Mouse (Mus musculus): ENCODE measurements around the gene Rab15. TPM values are rescaled to one million over a fixed set of nuclear protein-coding genes. Genes with fewer than 3 reads are reported as not detected.

The Rab15 gene
- polyA plus RNA-seq, 1 experiment from 2014 or later: 8.7 TPM

DNA sequence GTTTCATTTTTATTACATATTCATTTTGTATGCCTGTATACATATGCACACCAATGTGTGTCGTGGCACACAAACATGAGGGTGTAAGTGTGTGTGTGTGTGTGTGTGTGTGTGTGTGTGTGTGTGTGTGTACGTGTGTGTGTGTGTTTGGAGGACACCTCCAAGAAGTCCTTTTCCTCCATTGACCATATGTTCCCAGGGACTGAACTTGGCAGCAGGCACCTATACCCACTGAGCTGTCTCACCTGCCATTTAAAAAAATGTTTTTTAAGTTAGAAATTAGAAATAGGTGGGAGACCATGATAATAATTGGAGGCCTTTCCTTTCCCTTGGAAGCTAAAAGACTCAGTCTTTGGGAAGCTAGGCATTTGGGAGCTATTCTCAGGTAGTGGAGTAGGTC, 8.6 kb downstream of the Rab15 start:
- no peak overlapping the region for H3K27ac ChIP-seq (replicated peaks; ENCODE audit: low read depth, low read length)
- no peak for ATAC-seq (ENCODE audit: insufficient number of reproducible peaks, low FRiP score, low TSS enrichment, low read depth)
- no peak for DNase-seq (ENCODE audit: low spot score)

DNA sequence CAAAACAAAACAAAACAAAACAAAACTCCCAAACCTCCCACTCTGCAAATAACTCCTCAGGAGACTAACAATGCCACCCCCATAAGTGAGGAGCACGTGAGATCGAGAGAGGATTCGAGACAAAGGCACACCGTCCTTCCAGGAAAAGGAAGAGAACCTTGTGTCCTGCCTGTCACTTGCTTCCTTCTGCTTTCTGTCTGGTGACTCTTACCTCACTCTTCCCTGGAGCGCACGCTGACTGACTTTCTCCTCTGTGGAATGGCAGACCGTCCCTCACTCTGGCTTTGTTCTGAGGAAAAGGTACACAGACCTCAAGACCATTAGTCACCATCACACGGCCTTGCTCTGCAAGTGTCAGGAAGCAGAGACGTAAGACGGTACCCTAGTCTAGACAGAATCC, 9.2 kb downstream of the Rab15 start:
- Histone ChIP-seq H3K36me3 (ENCODE audit: control insufficient read depth, insufficient read depth, low read length) (no peaks in the 10 kb centered on the region), H3K4me3 (ENCODE audit: low read depth, low read length) (no peak overlapping the region), H3K27me3 (ENCODE audit: control insufficient read depth, insufficient read depth, low read length) (no peaks in the 10 kb centered on the region), H3K27ac (replicated peaks; ENCODE audit: low read depth, low read length) (no peak overlapping the region), H3K4me1 (ENCODE audit: control insufficient read depth, insufficient read depth, low read length) (no peaks in the 10 kb centered on the region), H3K9ac (ENCODE audit: low read length) (no peak overlapping the region), H3K4me2 (ENCODE audit: low read depth, severe bottlenecking) (no peak overlapping the region), H3K9me3 (ENCODE audit: control insufficient read depth, low read length) (no peaks in the 10 kb centered on the region)
- 72% methylated on average over 10 of the region's 10 CpGs for WGBS
- ATAC-seq (ENCODE audit: insufficient number of reproducible peaks, low FRiP score, low TSS enrichment, low read depth) (no peak), DNase-seq (ENCODE audit: low spot score) (no peak)

More for the DNA sequence above, 8.6 kb downstream of the Rab15 start:
- no peaks in the 10 kb centered on the region for H3K27me3 ChIP-seq (ENCODE audit: control insufficient read depth, insufficient read depth, low read length)
- 83% methylated on average over 2 of the region's 2 CpGs for WGBS
- no peak overlapping the region for H3K9ac ChIP-seq (ENCODE audit: low read length)
- no peak overlapping the region for H3K4me3 ChIP-seq (ENCODE audit: low read depth, low read length)
- H3K4me2 ChIP-seq (ENCODE audit: low read depth, severe bottlenecking): no peak overlapping the region
- H3K36me3 ChIP-seq (ENCODE audit: control insufficient read depth, insufficient read depth, low read length): no peaks in the 10 kb centered on the region
- no peaks in the 10 kb centered on the region for H3K9me3 ChIP-seq (ENCODE audit: control insufficient read depth, low read length)
- H3K4me1 ChIP-seq (ENCODE audit: control insufficient read depth, insufficient read depth, low read length): no peaks in the 10 kb centered on the region

DNA sequence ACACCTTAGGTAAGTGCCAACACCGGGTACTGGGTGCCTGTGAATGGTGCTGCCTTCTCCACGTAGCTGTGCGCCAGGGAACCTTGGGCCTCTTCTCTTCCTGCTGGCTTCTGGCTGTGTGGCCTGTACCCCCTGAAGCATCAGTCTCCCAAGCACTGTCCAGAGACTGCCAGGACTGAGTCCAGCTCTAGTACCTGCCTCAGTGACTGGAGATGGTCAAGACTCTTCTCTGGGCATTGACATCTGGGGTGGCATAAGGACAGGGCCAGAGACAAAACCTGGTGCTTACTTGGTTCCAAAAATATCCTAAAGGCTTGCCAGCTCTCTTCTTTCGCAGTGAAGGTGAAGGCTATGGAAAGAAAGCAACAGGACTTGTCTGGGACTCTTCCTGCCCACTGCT, 11.7 kb downstream of the Rab15 start:
- 89% methylated on average over 4 of the region's 4 CpGs for WGBS
- Histone ChIP-seq H3K36me3 (ENCODE audit: control insufficient read depth, insufficient read depth, low read length) (no peaks in the 10 kb centered on the region), H3K9me3 (ENCODE audit: control insufficient read depth, low read length) (no peaks in the 10 kb centered on the region), H3K4me1 (ENCODE audit: control insufficient read depth, insufficient read depth, low read length) (no peaks in the 10 kb centered on the region), H3K4me2 (ENCODE audit: low read depth, severe bottlenecking) (no peak overlapping the region), H3K4me3 (ENCODE audit: low read depth, low read length) (no peak overlapping the region), H3K27me3 (ENCODE audit: control insufficient read depth, insufficient read depth, low read length) (no peaks in the 10 kb centered on the region), H3K9ac (ENCODE audit: low read length) (no peak overlapping the region), H3K27ac (replicated peaks; ENCODE audit: low read depth, low read length) (no peak overlapping the region)
- ATAC-seq (ENCODE audit: insufficient number of reproducible peaks, low FRiP score, low TSS enrichment, low read depth): no peak
- no peak for DNase-seq (ENCODE audit: low spot score)

DNA sequence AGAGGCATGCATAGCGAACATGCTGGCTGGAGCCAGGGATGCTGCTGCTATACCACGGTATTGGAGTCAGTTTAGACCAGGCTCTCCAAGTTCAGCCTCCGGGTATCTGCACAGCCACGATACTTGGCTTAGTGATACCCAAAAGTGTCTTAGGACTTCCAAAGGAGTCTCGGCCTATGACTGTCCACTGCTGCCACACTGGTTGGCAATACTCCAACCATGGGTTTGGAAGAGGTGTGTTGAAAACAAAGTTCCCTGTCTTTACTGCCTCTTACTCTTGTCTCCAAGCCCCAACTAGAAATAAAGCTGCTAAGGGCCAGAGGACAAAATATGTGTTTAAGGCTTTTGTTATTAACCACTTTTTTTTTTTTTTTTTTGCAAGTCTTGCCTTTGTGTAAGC, 12.2 kb downstream of the Rab15 start:
- H3K27ac ChIP-seq (replicated peaks; ENCODE audit: low read depth, low read length): no peak overlapping the region
- no peak overlapping the region for H3K9ac ChIP-seq (ENCODE audit: low read length)
- no peak overlapping the region for H3K4me2 ChIP-seq (ENCODE audit: low read depth, severe bottlenecking)
- 89% methylated on average over 5 of the region's 5 CpGs for WGBS
- no peak for DNase-seq (ENCODE audit: low spot score)
- no peak for ATAC-seq (ENCODE audit: insufficient number of reproducible peaks, low FRiP score, low TSS enrichment, low read depth)
- no peaks in the 10 kb centered on the region for H3K27me3 ChIP-seq (ENCODE audit: control insufficient read depth, insufficient read depth, low read length)
- H3K4me3 ChIP-seq (ENCODE audit: low read depth, low read length): no peak overlapping the region
- H3K9me3 ChIP-seq (ENCODE audit: control insufficient read depth, low read length): no peaks in the 10 kb centered on the region
- H3K36me3 ChIP-seq (ENCODE audit: control insufficient read depth, insufficient read depth, low read length): no peaks in the 10 kb centered on the region
- H3K4me1 ChIP-seq (ENCODE audit: control insufficient read depth, insufficient read depth, low read length): no peaks in the 10 kb centered on the region

DNA sequence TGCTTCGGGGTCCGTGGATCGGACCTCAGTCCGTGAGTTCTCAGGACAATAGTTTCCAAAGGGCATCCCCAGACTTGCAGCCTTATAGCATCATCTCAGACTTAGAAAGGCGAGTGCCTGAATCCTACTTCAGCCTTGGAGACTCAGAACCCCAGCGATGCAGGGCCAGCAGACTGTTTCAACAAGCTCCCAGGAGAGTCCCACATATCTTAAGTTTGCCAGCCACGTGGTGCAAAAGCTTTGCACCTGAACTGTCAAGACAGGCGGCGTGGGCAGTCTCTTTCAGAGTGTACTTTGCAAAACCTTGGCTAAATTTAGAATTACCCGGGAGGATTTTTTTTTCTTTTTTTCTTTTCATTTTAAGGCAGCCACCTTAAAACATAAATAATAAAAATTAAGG, 14.9 kb downstream of the Rab15 start:
- no peaks in the 10 kb centered on the region for H3K9me3 ChIP-seq (ENCODE audit: control insufficient read depth, low read length)
- H3K4me1 ChIP-seq (ENCODE audit: control insufficient read depth, insufficient read depth, low read length): no peaks in the 10 kb centered on the region
- ATAC-seq (ENCODE audit: insufficient number of reproducible peaks, low FRiP score, low TSS enrichment, low read depth): no peak
- H3K27me3 ChIP-seq (ENCODE audit: control insufficient read depth, insufficient read depth, low read length): no peaks in the 10 kb centered on the region
- DNase-seq (ENCODE audit: low spot score): no peak
- H3K4me2 ChIP-seq (ENCODE audit: low read depth, severe bottlenecking): no peak overlapping the region
- no peak overlapping the region for H3K27ac ChIP-seq (replicated peaks; ENCODE audit: low read depth, low read length)
- no peak overlapping the region for H3K9ac ChIP-seq (ENCODE audit: low read length)
- no peaks in the 10 kb centered on the region for H3K36me3 ChIP-seq (ENCODE audit: control insufficient read depth, insufficient read depth, low read length)
- H3K4me3 ChIP-seq (ENCODE audit: low read depth, low read length): no peak overlapping the region
- 81% methylated on average over 10 of the region's 10 CpGs for WGBS

DNA sequence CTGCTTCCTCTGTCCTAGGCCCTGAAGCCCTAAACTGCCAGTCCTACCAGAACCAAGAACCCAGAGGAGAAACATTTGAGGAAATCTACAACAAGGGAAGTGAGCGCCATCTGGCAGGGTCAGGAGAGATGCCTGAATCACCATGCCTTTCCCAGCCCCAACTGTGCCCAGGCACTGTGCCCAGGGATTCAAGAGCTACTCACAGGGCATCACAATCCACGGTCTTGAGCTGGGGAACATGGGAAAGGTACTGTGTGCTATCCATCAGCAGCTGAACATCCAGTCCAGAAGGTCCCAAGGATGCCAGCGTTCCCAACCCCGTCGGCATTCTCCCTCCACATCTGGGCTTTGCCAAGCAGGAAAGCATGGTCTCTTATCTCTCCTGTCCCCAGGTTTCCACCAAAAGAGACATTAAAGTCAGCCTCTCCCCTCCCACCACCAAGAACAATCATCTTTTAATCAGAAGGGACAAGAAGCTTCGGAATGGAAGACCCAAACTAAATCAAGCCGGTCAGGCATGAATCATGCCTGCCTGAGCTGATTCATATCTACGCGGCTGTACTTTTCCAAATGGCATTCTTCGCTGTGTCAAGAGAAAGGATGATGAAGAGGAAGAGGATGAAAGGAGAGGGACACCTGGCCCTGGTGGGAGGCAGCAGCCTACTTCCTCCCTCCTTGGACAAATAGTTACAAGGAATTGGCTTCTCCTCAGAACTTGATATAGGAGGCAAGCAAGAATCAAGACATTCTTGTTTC, 17.5 kb downstream of the Rab15 start:
- Histone ChIP-seq H3K4me3 (ENCODE audit: low read depth, low read length) (no peak overlapping the region), H3K9ac (ENCODE audit: low read length) (no peak overlapping the region), H3K4me2 (ENCODE audit: low read depth, severe bottlenecking) (no peak overlapping the region), H3K9me3 (ENCODE audit: control insufficient read depth, low read length) (no peaks in the 10 kb centered on the region), H3K36me3 (ENCODE audit: control insufficient read depth, insufficient read depth, low read length) (no peaks in the 10 kb centered on the region), H3K27ac (replicated peaks; ENCODE audit: low read depth, low read length) (no peak overlapping the region), H3K4me1 (ENCODE audit: control insufficient read depth, insufficient read depth, low read length) (no peaks in the 10 kb centered on the region), H3K27me3 (ENCODE audit: control insufficient read depth, insufficient read depth, low read length) (no peaks in the 10 kb centered on the region)
- DNase-seq (ENCODE audit: low spot score): no peak
- ATAC-seq (ENCODE audit: insufficient number of reproducible peaks, low FRiP score, low TSS enrichment, low read depth): no peak
- WGBS: 92% methylated on average over 10 of the region's 10 CpGs

DNA sequence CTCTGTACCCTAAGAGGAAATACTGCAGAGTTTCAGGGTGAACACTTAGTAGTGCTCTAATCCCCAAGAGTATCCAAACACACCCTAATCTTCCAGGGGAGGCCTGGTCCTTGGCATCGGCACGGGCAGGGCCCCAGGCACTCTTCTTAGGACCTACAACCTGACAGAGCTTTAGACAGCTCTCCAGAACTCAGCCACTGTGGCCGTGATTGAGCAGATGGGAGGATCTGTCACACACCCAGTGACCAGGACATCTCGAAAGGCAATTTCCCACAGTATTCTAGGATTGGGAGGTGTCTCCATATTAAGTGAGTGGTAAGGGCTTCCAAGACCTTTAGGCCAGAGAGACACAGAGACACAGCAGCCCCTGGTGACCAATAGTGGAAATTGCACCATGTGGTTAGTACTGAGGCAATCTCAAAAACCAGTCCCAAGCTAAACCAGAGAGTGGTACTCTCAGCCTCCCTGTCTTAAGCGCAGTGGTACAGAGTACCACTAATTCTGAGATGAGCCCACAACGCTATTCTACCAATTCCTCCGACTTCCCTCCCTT, 18.9 kb downstream of the Rab15 start:
- Histone ChIP-seq H3K36me3 (ENCODE audit: control insufficient read depth, insufficient read depth, low read length) (no peaks in the 10 kb centered on the region), H3K9ac (ENCODE audit: low read length) (no peak overlapping the region), H3K27ac (replicated peaks; ENCODE audit: low read depth, low read length) (no peak overlapping the region), H3K4me3 (ENCODE audit: low read depth, low read length) (no peak overlapping the region), H3K4me2 (ENCODE audit: low read depth, severe bottlenecking) (no peak overlapping the region), H3K4me1 (ENCODE audit: control insufficient read depth, insufficient read depth, low read length) (no peaks in the 10 kb centered on the region), H3K9me3 (ENCODE audit: control insufficient read depth, low read length) (no peaks in the 10 kb centered on the region), H3K27me3 (ENCODE audit: control insufficient read depth, insufficient read depth, low read length) (no peaks in the 10 kb centered on the region)
- 52% methylated on average over 7 of the region's 7 CpGs for WGBS
- ATAC-seq (ENCODE audit: insufficient number of reproducible peaks, low FRiP score, low TSS enrichment, low read depth) (no peak), DNase-seq (ENCODE audit: low spot score) (peak; percentile 63)

DNA sequence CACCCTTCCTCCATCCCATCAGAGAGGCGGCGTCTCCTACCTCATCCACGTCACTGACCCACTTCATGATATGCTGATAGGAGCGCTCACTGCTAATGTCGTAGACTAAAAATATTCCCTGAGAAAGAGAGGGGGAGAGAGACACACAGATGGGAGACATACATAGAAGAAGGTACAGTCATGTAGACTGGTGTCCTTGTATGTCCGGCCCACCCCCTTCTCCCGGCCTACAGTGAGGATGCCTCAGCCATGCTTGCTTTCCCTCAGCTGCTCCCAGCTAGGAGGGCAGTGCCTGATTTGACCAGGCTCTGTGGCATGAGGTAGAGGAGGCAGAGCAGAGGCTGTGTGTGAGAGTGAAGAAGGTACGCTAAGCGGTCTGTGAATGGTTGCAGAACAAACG, 19.7 kb downstream of the Rab15 start:
- H3K9me3 ChIP-seq (ENCODE audit: control insufficient read depth, low read length): no peaks in the 10 kb centered on the region
- H3K36me3 ChIP-seq (ENCODE audit: control insufficient read depth, insufficient read depth, low read length): no peaks in the 10 kb centered on the region
- ATAC-seq (ENCODE audit: insufficient number of reproducible peaks, low FRiP score, low TSS enrichment, low read depth) (no peak), DNase-seq (ENCODE audit: low spot score) (no peak)
- H3K4me2 ChIP-seq (ENCODE audit: low read depth, severe bottlenecking): no peak overlapping the region
- 93% methylated on average over 10 of the region's 10 CpGs for WGBS
- no peak overlapping the region for H3K9ac ChIP-seq (ENCODE audit: low read length)
- no peaks in the 10 kb centered on the region for H3K4me1 ChIP-seq (ENCODE audit: control insufficient read depth, insufficient read depth, low read length)
- H3K27ac ChIP-seq (replicated peaks; ENCODE audit: low read depth, low read length): no peak overlapping the region
- H3K4me3 ChIP-seq (ENCODE audit: low read depth, low read length): no peak overlapping the region
- no peaks in the 10 kb centered on the region for H3K27me3 ChIP-seq (ENCODE audit: control insufficient read depth, insufficient read depth, low read length)
